Mouse (Mus musculus) limb, embryonic 14.5 days (tissue): Measurements from ENCODE around the gene Itsn2. TPM values are rescaled to one million over a fixed set of nuclear protein-coding genes. Genes with fewer than 3 reads are reported as not detected.

Experiments used
- ATAC-seq: fragments of 200-750 bp; cut with Nextera tagmentation; 2 replicates; pipeline ENCODE4 v1.8.0; 2017; ENCODE audit warnings: low read depth, moderate number of reproducible peaks, moderate TSS enrichment; ENCODE audit not compliant: low FRiP score
- DNase-seq: peaks from one replicate; pipeline ENCODE4 v3.0.0-alpha.2; 2015; ENCODE audit warnings: low spot score
- H3K27ac ChIP-seq: fragments of 300-500 bp; sonication (generic); replicated peaks from 2 replicates; pipeline ENCODE4 v1.5.1; 2014; ENCODE audit warnings: low read depth, mild to moderate bottlenecking, low read length, moderate library complexity, mixed read lengths
- H3K27me3 ChIP-seq: fragments of 300-500 bp; sonication (generic); 2 replicates; pipeline ENCODE4 v1.6.1; 2014; ENCODE audit warnings: low read length, mixed read lengths; ENCODE audit not compliant: control insufficient read depth, insufficient read depth
- H3K36me3 ChIP-seq: fragments of 300-500 bp; sonication (generic); 2 replicates; pipeline ENCODE4 v1.6.1; 2014; ENCODE audit warnings: mild to moderate bottlenecking, low read length, moderate library complexity, mixed read lengths; ENCODE audit not compliant: control insufficient read depth, insufficient read depth
- H3K4me1 ChIP-seq: fragments of 300-500 bp; sonication (generic); 2 replicates; pipeline ENCODE4 v1.6.1; 2014; ENCODE audit warnings: antibody characterized with exemption, low read length, mixed read lengths; ENCODE audit not compliant: control insufficient read depth, insufficient read depth
- H3K4me2 ChIP-seq: fragments of 300-500 bp; sonication (generic); replicated peaks from 2 replicates; pipeline ENCODE4 v1.6.1; 2014; ENCODE audit warnings: low read depth, mild to moderate bottlenecking, low read length, moderate library complexity; ENCODE audit not compliant: severe bottlenecking
- H3K4me3 ChIP-seq: fragments of 300-500 bp; sonication (generic); replicated peaks from 2 replicates; pipeline ENCODE4 v1.5.1; 2014; ENCODE audit warnings: low read length
- H3K9ac ChIP-seq: fragments of 300-500 bp; sonication (generic); 2 replicates; pipeline ENCODE4 v1.6.1; 2014; ENCODE audit warnings: mild to moderate bottlenecking, low read depth, low read length, moderate library complexity; ENCODE audit not compliant: severe bottlenecking
- H3K9me3 ChIP-seq: fragments of 300-500 bp; sonication (generic); 2 replicates; pipeline ENCODE4 v1.6.1; 2016; ENCODE audit warnings: low read length; ENCODE audit not compliant: control insufficient read depth
- POLR2A ChIP-seq: fragments of 200-500 bp; IDR thresholded peaks from 2 replicates; pipeline ENCODE4 v1.8.0; 2012; ENCODE audit warnings: inconsistent platforms, mild to moderate bottlenecking, moderate library complexity, borderline replicate concordance; ENCODE audit not compliant: insufficient read depth, insufficient read length; ENCODE audit errors: extremely low read depth
- WGBS: fragments of 180-500 bp; shearing (Covaris S2); extraction: QIAGEN DNeasy Blood & Tissue Kit; methylation state at CpG from one replicate; pipeline ENCODE4 v1.1.7; 2014; 5-methylcytosine and 5-hydroxymethylcytosine counted together
- polyA plus RNA-seq, 2 experiments: library from polyadenylated mRNA; depleted of rRNA in 1 of 2; stranded (reverse) in 1 of 2; unstranded in 1 of 2; fragments of >200 nt; fragmentation: Nextera tagmentation in 1 of 2; extraction: Ambion mirVana in 1 of 2; gene quantifications; 2 replicates each; pipeline versions ENCODE4 v1.2.1 to v1.2.3; 2012 to 2014

Gene Itsn2
- polyA plus RNA-seq, 2 experiments = 31.1 to 49.3 TPM

GRCm38 (mm10) chr12:4719066-4719761 is 126.8 kb downstream of the Itsn2 start:
- ATAC-seq = no peak
- WGBS = 81% methylated on average over 13 of the region's 13 CpGs
- no peaks in the 10 kb centered on the region for H3K36me3 ChIP-seq

GRCm38 (mm10) chr12:4719762-4720754 is 127.6 kb downstream of the Itsn2 start:
- no peak overlapping the region for H3K27ac ChIP-seq
- H3K9ac ChIP-seq = no peak overlapping the region
- TF ChIP-seq POLR2A = no peak
- no peaks in the 10 kb centered on the region for H3K36me3 ChIP-seq
- no peak overlapping the region for H3K4me2 ChIP-seq
- WGBS = 74% methylated on average over 17 of the region's 17 CpGs
- no peak for DNase-seq
- ATAC-seq = no peak
- H3K9me3 ChIP-seq = no peaks in the 10 kb centered on the region
- no peaks in the 10 kb centered on the region for H3K27me3 ChIP-seq
- H3K4me1 ChIP-seq = 0 out of 2 replicates have a peak, but pooled peaks cover 5% of the 10 kb centered on the region
- no peak overlapping the region for H3K4me3 ChIP-seq

More at GRCm38 (mm10) chr12:4719066-4719761, 126.8 kb downstream of the Itsn2 start:
- H3K4me2 ChIP-seq = no peak overlapping the region
- no peak for TF ChIP-seq POLR2A
- DNase-seq = no peak
- H3K27me3 ChIP-seq = no peaks in the 10 kb centered on the region
- 0 out of 2 replicates have a peak, but pooled peaks cover 5% of the 10 kb centered on the region for H3K4me1 ChIP-seq
- no peak overlapping the region for H3K27ac ChIP-seq
- H3K9ac ChIP-seq = no peak overlapping the region
- no peak overlapping the region for H3K4me3 ChIP-seq
- H3K9me3 ChIP-seq = no peaks in the 10 kb centered on the region

- TF ChIP-seq POLR2A = no peak
- no peaks in the 10 kb centered on the region for H3K4me1 ChIP-seq
- no peaks in the 10 kb centered on the region for H3K9me3 ChIP-seq
- H3K36me3 ChIP-seq = no peaks in the 10 kb centered on the region
- WGBS = 94% methylated on average over 3 of the region's 3 CpGs
- H3K27me3 ChIP-seq = no peaks in the 10 kb centered on the region
- ATAC-seq (no peak), DNase-seq (no peak)
- H3K9ac ChIP-seq = no peak overlapping the region
- no peak overlapping the region for H3K4me3 ChIP-seq
- no peak overlapping the region for H3K4me2 ChIP-seq
- H3K27ac ChIP-seq = no peak overlapping the region
These were observed 136.7 kb downstream of the Itsn2 start for GRCm38 (mm10) chr12:4729165-4729564.

- Histone ChIP-seq H3K27me3 (no peaks in the 10 kb centered on the region), H3K4me1 (no peaks in the 10 kb centered on the region), H3K4me3 (no peak overlapping the region), H3K36me3 (no peaks in the 10 kb centered on the region), H3K4me2 (no peak overlapping the region), H3K9me3 (no peaks in the 10 kb centered on the region), H3K9ac (no peak overlapping the region), H3K27ac (no peak overlapping the region)
- no peak for ATAC-seq
- no peak for DNase-seq
- TF ChIP-seq POLR2A = no peak
- WGBS = 69% methylated on average over 4 of the region's 4 CpGs
These were observed 139.2 kb downstream of the Itsn2 start for GRCm38 (mm10) chr12:4731629-4732028.

GRCm38 (mm10) chr12:4732332-4732731 is 139.9 kb downstream of the Itsn2 start:
- ATAC-seq (no peak), DNase-seq (no peak)
- WGBS = 43% methylated on average over 4 of the region's 4 CpGs
- H3K9ac ChIP-seq = no peak overlapping the region
- TF ChIP-seq POLR2A = no peak
- H3K36me3 ChIP-seq = no peaks in the 10 kb centered on the region
- no peaks in the 10 kb centered on the region for H3K4me1 ChIP-seq
- no peak overlapping the region for H3K27ac ChIP-seq
- no peak overlapping the region for H3K4me2 ChIP-seq
- H3K4me3 ChIP-seq = no peak overlapping the region
- no peaks in the 10 kb centered on the region for H3K27me3 ChIP-seq
- no peaks in the 10 kb centered on the region for H3K9me3 ChIP-seq
